Mouse (Mus musculus) neural tube, embryonic 15.5 days (tissue): ENCODE data around the gene Carmil3. TPM values are rescaled to one million over a fixed set of nuclear protein-coding genes. Genes with fewer than 3 reads are reported as not detected.

Experiments used
- ATAC-seq: fragments of 200-750 bp; cut with Nextera tagmentation; 2 replicates; pipeline ENCODE4 v1.8.0; 2017; ENCODE audit warnings: mild to moderate bottlenecking, moderate TSS enrichment, moderate library complexity; ENCODE audit not compliant: low FRiP score
- H3K27ac ChIP-seq: fragments of 300-500 bp; sonication (generic); replicated peaks from 2 replicates; pipeline ENCODE4 v1.5.1; 2015; ENCODE audit warnings: mild to moderate bottlenecking, inconsistent platforms
- H3K27me3 ChIP-seq: fragments of 300-500 bp; sonication (generic); replicated peaks from 2 replicates; pipeline ENCODE4 v1.6.1; 2015; ENCODE audit warnings: inconsistent platforms
- H3K36me3 ChIP-seq: fragments of 300-500 bp; sonication (generic); 2 replicates; pipeline ENCODE4 v1.6.1; 2015; ENCODE audit warnings: inconsistent platforms
- H3K4me1 ChIP-seq: fragments of 300-500 bp; sonication (generic); 2 replicates; pipeline ENCODE4 v1.6.1; 2015; ENCODE audit warnings: inconsistent platforms
- H3K4me2 ChIP-seq: fragments of 300-500 bp; sonication (generic); 2 replicates; pipeline ENCODE4 v1.6.1; 2015; ENCODE audit warnings: inconsistent platforms, mild to moderate bottlenecking, moderate library complexity
- H3K4me3 ChIP-seq: fragments of 300-500 bp; sonication (generic); replicated peaks from 2 replicates; pipeline ENCODE4 v1.5.1; 2015; ENCODE audit warnings: mild to moderate bottlenecking, inconsistent platforms
- H3K9ac ChIP-seq: fragments of 300-500 bp; sonication (generic); replicated peaks from 2 replicates; pipeline ENCODE4 v1.6.1; 2015; ENCODE audit warnings: mild to moderate bottlenecking, inconsistent platforms
- H3K9me3 ChIP-seq: fragments of 300-500 bp; sonication (generic); replicated peaks from 2 replicates; pipeline ENCODE4 v1.6.1; 2016; ENCODE audit warnings: inconsistent platforms
- WGBS: fragments of 180-500 bp; shearing (Covaris S2); methylation state at CpG from one replicate; pipeline ENCODE4 v1.1.7; 2015; ENCODE audit warnings: mixed read lengths; 5-methylcytosine and 5-hydroxymethylcytosine counted together
- polyA plus RNA-seq: library from polyadenylated mRNA; unstranded; fragments of >200 nt; fragmentation: Nextera tagmentation; extraction: Ambion mirVana; gene quantifications from 2 replicates; pipeline ENCODE4 v1.2.1, GENCODE M21; 2015

The Carmil3 gene
- polyA plus RNA-seq = 21.6 and 25.1 TPM in 2 replicates

GRCm38 (mm10) chr14:55490361-55491201, at the start of gene Carmil3:
Gene Carmil3 (plus strand): TSS chr14:55490651.
- under 1% methylated on average over 67 of the region's 68 CpGs for WGBS
- Histone ChIP-seq H3K27me3 (no peaks in the 10 kb centered on the region), H3K9ac (peak within 1 kb of the TSS; percentile 90), H3K9me3 (no peaks in the 10 kb centered on the region), H3K4me3 (peak within 1 kb of the TSS; percentile 84), H3K4me1 (peaks cover 19% of the 10 kb centered on the region), H3K27ac (peak within 1 kb of the TSS; percentile 95), H3K36me3 (peaks cover 24% of the 10 kb centered on the region), H3K4me2 (peak within 1 kb of the TSS; percentile 77)
- peak; percentile 93 for ATAC-seq

DNA sequence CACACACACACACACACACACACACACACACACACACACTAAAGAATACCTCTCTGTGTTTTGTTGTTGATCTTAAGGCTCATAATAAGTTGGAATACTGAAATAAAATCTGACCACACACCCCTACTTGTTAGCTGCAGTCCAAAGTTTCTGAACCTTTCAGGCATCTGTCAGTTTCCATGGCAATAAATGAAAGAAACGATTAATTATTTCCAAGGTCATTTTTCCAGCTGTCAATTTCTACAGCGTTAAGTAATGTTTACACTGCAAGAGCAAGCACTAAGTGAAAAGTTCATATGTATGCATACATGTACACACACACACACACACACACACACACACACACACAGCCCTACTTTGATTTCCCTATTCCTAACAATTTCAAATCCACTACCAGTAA, 32.8 kb upstream of the Carmil3 start:
- ATAC-seq = no peak
- Histone ChIP-seq H3K36me3 (no peaks in the 10 kb centered on the region), H3K27me3 (no peaks in the 10 kb centered on the region), H3K4me3 (no peak overlapping the region), H3K4me2 (no peak overlapping the region), H3K4me1 (no peaks in the 10 kb centered on the region), H3K9ac (no peak overlapping the region), H3K9me3 (no peaks in the 10 kb centered on the region), H3K27ac (no peak overlapping the region)
- WGBS = 73% methylated on average over 2 of the region's 2 CpGs

- 27% methylated on average over 10 of the region's 10 CpGs for WGBS
These were observed 32.2 kb upstream of the Carmil3 start for GRCm38 (mm10) chr14:55458273-55458672.

DNA sequence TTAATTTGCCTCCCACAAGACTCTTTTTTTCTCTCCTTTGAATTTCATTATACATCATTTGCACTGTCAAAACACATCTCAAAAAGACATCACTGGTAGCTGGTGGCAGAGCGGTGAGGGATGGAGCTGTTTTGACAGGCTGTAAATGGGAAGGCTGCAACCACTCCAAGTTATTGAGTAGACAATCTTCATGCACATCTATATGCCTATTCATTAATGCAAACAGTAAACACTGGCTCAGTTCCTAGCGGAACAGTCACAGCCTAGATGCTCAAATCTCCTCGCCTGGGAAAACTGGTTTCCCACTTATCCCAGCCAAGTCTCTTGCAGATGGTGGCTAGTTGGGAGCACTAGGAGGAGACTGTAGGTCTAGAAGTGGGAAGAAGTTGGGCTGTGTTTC, 31.7 kb upstream of the Carmil3 start:
- no peak for ATAC-seq
- 90% methylated on average over 3 of the region's 3 CpGs for WGBS
- H3K27ac ChIP-seq = no peak overlapping the region
- H3K9me3 ChIP-seq = no peaks in the 10 kb centered on the region
- no peaks in the 10 kb centered on the region for H3K27me3 ChIP-seq
- H3K4me3 ChIP-seq = no peak overlapping the region
- H3K4me2 ChIP-seq = no peak overlapping the region
- no peak overlapping the region for H3K9ac ChIP-seq
- no peaks in the 10 kb centered on the region for H3K36me3 ChIP-seq
- no peaks in the 10 kb centered on the region for H3K4me1 ChIP-seq

More at GRCm38 (mm10) chr14:55458273-55458672, 32.2 kb upstream of the Carmil3 start:
- no peak overlapping the region for H3K4me2 ChIP-seq
- no peak overlapping the region for H3K27ac ChIP-seq
- no peak for ATAC-seq
- no peaks in the 10 kb centered on the region for H3K36me3 ChIP-seq
- no peak overlapping the region for H3K9ac ChIP-seq
- no peak overlapping the region for H3K4me3 ChIP-seq
- H3K9me3 ChIP-seq = no peaks in the 10 kb centered on the region
- H3K4me1 ChIP-seq = no peaks in the 10 kb centered on the region
- H3K27me3 ChIP-seq = no peaks in the 10 kb centered on the region

DNA sequence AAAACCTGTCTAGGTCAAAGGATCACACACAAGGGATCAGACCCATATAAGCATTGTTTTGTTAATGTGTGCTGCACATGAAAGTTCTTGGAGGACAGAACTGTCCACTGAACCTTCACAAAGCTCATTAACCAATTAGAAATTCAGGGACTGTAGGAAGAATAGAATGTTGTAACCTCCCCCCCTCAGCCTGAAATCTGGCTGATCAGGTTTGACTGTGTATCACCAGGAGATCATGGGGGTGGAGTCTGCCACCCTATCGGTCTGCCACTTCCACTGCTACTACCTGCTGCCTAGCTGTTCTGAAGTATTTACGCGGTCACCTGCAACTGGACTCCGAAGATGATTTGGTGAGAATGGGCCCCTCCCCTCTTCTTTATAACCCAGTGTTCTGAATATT, 30.7 kb upstream of the Carmil3 start:
- WGBS = 70% methylated on average over 4 of the region's 4 CpGs
- Histone ChIP-seq H3K4me2 (no peak overlapping the region), H3K36me3 (no peaks in the 10 kb centered on the region), H3K27me3 (no peaks in the 10 kb centered on the region), H3K4me1 (no peaks in the 10 kb centered on the region), H3K9me3 (no peaks in the 10 kb centered on the region), H3K4me3 (no peak overlapping the region), H3K9ac (no peak overlapping the region), H3K27ac (no peak overlapping the region)
- no peak for ATAC-seq

GRCm38 (mm10) chr14:55460297-55460696, 30.2 kb upstream of the Carmil3 start:
- Histone ChIP-seq H3K27me3 (no peaks in the 10 kb centered on the region), H3K27ac (no peak overlapping the region), H3K4me2 (no peak overlapping the region), H3K4me3 (no peak overlapping the region), H3K9me3 (no peaks in the 10 kb centered on the region), H3K4me1 (no peaks in the 10 kb centered on the region), H3K36me3 (no peaks in the 10 kb centered on the region), H3K9ac (no peak overlapping the region)
- ATAC-seq = no peak
- WGBS = 75% methylated on average over 10 of the region's 10 CpGs

- no peaks in the 10 kb centered on the region for H3K4me1 ChIP-seq
- no peak overlapping the region for H3K27ac ChIP-seq
- no peaks in the 10 kb centered on the region for H3K9me3 ChIP-seq
- ATAC-seq = no peak
- 74% methylated on average over 4 of the region's 4 CpGs for WGBS
- H3K9ac ChIP-seq = no peak overlapping the region
- H3K27me3 ChIP-seq = no peaks in the 10 kb centered on the region
- no peak overlapping the region for H3K4me2 ChIP-seq
- H3K4me3 ChIP-seq = no peak overlapping the region
- H3K36me3 ChIP-seq = no peaks in the 10 kb centered on the region
These were observed 28.7 kb upstream of the Carmil3 start for GRCm38 (mm10) chr14:55461757-55462156.

DNA sequence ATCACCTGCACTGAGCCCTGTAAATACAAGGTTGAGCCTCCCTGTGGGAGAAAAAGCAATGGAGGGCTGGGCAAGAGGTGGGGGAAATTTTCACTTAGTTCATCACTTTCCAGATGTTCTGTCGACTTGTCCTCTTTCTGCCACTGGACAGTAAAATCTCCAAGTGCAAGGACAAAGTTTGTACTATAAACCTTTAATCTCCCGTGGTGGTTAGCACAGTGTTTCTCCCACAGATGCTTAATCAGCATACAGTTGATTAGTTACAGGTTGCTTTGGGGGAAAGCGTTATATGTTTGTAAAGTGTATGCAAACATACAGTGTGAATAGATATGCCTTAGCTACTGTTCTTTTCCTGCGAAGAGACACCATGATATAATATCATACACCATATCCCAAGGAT, 24.0 kb upstream of the Carmil3 start:
- Histone ChIP-seq H3K36me3 (no peaks in the 10 kb centered on the region), H3K4me1 (peaks cover 1% of the 10 kb centered on the region; the same call in 1 of the 2 replicates), H3K27me3 (no peaks in the 10 kb centered on the region), H3K4me2 (no peak overlapping the region), H3K4me3 (no peak overlapping the region), H3K9me3 (no peaks in the 10 kb centered on the region), H3K27ac (no peak overlapping the region), H3K9ac (no peak overlapping the region)
- no peak for ATAC-seq
- WGBS = 82% methylated on average over 4 of the region's 4 CpGs

DNA sequence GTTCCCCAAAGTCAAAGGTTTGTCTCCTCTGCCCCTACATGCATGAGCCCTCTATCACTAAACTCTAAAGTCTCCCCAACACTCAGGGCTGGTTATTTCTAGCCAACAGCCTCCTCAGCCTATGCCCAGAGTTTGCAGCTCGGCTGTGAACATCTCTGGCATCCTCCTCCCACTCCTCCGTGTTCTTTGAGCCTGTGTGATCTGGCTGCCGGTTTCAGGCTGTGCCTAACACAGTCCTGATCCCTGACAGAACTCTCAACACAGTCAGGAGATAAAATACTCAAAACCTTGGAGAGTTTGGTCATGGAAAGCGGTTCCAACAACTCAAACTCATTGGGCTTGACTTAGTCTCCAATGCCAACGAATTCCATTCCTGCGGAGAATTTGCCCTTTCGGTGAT, 23.3 kb upstream of the Carmil3 start:
- no peak overlapping the region for H3K4me3 ChIP-seq
- ATAC-seq = no peak
- H3K9me3 ChIP-seq = no peaks in the 10 kb centered on the region
- WGBS = 84% methylated on average over 7 of the region's 7 CpGs
- H3K4me2 ChIP-seq = no peak overlapping the region
- H3K9ac ChIP-seq = no peak overlapping the region
- H3K27ac ChIP-seq = no peak overlapping the region
- no peaks in the 10 kb centered on the region for H3K36me3 ChIP-seq
- H3K4me1 ChIP-seq = peaks cover 6% of the 10 kb centered on the region; the same call in 1 of the 2 replicates
- H3K27me3 ChIP-seq = no peaks in the 10 kb centered on the region

DNA sequence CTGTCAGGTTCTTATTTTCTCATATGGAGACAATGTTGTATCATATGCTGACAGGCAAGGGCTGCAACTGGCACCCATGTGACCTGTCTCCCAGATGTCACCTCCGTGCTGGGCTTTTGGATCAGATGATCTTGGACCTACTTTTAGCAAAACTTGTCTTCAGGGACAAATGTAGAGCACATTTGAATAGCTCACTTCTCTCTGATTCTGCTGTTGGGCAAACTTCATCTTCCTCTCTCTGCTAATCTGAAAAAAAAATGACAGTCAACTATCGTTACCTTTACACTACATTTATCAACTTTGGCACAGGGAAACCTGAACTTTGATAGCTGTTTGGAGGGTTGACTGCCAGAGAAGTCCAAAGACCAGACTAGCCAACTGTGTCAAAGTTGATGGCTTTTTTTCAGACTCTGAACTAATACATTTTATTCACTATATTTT, 22.1 kb upstream of the Carmil3 start:
- Histone ChIP-seq H3K9me3 (no peaks in the 10 kb centered on the region), H3K4me2 (no peak overlapping the region), H3K27ac (no peak overlapping the region), H3K4me3 (no peak overlapping the region), H3K36me3 (no peaks in the 10 kb centered on the region), H3K9ac (no peak overlapping the region), H3K4me1 (peaks cover 6% of the 10 kb centered on the region; the same call in 1 of the 2 replicates), H3K27me3 (no peaks in the 10 kb centered on the region)
- WGBS = 88% methylated on average over 2 of the region's 2 CpGs
- ATAC-seq = no peak

- Histone ChIP-seq H3K4me3 (no peak overlapping the region), H3K4me1 (peaks cover 6% of the 10 kb centered on the region; the same call in 1 of the 2 replicates), H3K9me3 (no peaks in the 10 kb centered on the region), H3K4me2 (no peak overlapping the region), H3K36me3 (no peaks in the 10 kb centered on the region), H3K27me3 (no peaks in the 10 kb centered on the region), H3K9ac (no peak overlapping the region), H3K27ac (no peak overlapping the region)
- 83% methylated on average over 2 of the region's 2 CpGs for WGBS
- no peak for ATAC-seq
These were observed 21.4 kb upstream of the Carmil3 start for GRCm38 (mm10) chr14:55469041-55469440.

- Histone ChIP-seq H3K27ac (no peak overlapping the region), H3K4me3 (no peak overlapping the region), H3K9me3 (no peaks in the 10 kb centered on the region), H3K4me2 (no peak overlapping the region), H3K27me3 (no peaks in the 10 kb centered on the region), H3K4me1 (peaks cover 6% of the 10 kb centered on the region; the same call in 1 of the 2 replicates), H3K36me3 (no peaks in the 10 kb centered on the region), H3K9ac (no peak overlapping the region)
- 88% methylated on average over 6 of the region's 6 CpGs for WGBS
- no peak for ATAC-seq
These were observed 20.6 kb upstream of the Carmil3 start for GRCm38 (mm10) chr14:55469821-55470220.
